25 mouse cellular contexts compared by ENCODE assay signal in genomic region chr8:70100241-70100640, GRCm38 (mm10). TPM values are rescaled to one million over a fixed set of nuclear protein-coding genes. Genes with fewer than 3 reads are reported as not detected.
DNase-seq lines count a peak whose midpoint lies in the region; TF ChIP-seq lines count a peak whose summit lies in the region.
"Had no signal": no experiment of that assay in that cellular context is flagged by ENCODE, and none has a peak within 500 bp of the region (broad histone marks: within the 10 kb centered on the region; RNA-seq: fewer than 3 reads in every experiment).

No protein-coding gene starts in this region.

- peak overlapping the region; percentile 85 for H3K27ac ChIP-seq in layer of hippocampus, adult 2 months
- H3K27ac ChIP-seq in olfactory bulb, adult 2 months (ENCODE audit: insufficient read depth, low read depth, low read length) = peak overlapping the region; percentile 22; the same call in 1 of the 2 replicates
- H3K27ac ChIP-seq: embryonic facial prominence, embryonic 12.5 days; embryonic facial prominence, embryonic 15.5 days; heart, embryonic 15.5 days; hindbrain, embryonic 10.5 days; hindbrain, embryonic 13.5 days had no signal

- peaks cover 15% of the 10 kb centered on the region for H3K4me1 ChIP-seq in olfactory bulb, adult 2 months (ENCODE audit: control insufficient read depth, insufficient read depth, low read length)
- H3K4me1 ChIP-seq: embryonic facial prominence, embryonic 12.5 days; embryonic facial prominence, embryonic 15.5 days; heart, embryonic 15.5 days had no signal

- H3K4me3 ChIP-seq in layer of hippocampus, adult 2 months = no peak overlapping the region
- H3K4me3 ChIP-seq in olfactory bulb, adult 2 months (ENCODE audit: insufficient read depth, low read depth, low read length) = no peak overlapping the region
- H3K4me3 ChIP-seq: embryonic facial prominence, embryonic 12.5 days; embryonic facial prominence, embryonic 15.5 days; heart, embryonic 12.5 days; heart, embryonic 15.5 days; hindbrain, embryonic 10.5 days; hindbrain, embryonic 13.5 days had no signal

- no peak for DNase-seq in layer of hippocampus, adult 2 months (ENCODE audit: low spot score in 2 of 2)
- DNase-seq in layer of hippocampus, adult 9-11 months = no peak
- DNase-seq in right cerebral cortex, adult 18-20 months = peak; percentile 76
- DNase-seq in right cerebral cortex, postnatal 25 days = no peak
- no peak for DNase-seq in cerebellum, postnatal 10 days
- DNase-seq: adrenal gland, adult 2 months; adrenal gland, postnatal 14 days; cerebellum, adult 11-12 months; cerebellum, adult 8-10 months; cerebellum, postnatal 14 days; forebrain, postnatal 0 days; gastrocnemius, postnatal 25 days; heart, adult 18-20 months; heart, postnatal 10 days; heart, postnatal 36 days had no signal

- no peak for TF ChIP-seq CTCF in layer of hippocampus, adult 2 months (conservative IDR thresholded peaks at IDR 0.05)
- no peak for TF ChIP-seq CTCF in olfactory bulb, adult 2 months (IDR thresholded peaks at IDR 0.05; ENCODE audit: insufficient read depth, low read depth, low read length)

- WGBS in olfactory bulb, adult 2 months = 58% methylated on average over 8 of the region's 8 CpGs

- TF ChIP-seq POLR2A in olfactory bulb, adult 2 months (IDR thresholded peaks at IDR 0.05; ENCODE audit: insufficient read depth, low read depth, low read length) = no peak

RNA-seq across cellular contexts. Expression of gene Hapln4, which starts 17.0 kb away (rescaled TPM):
- total RNA-seq in layer of hippocampus, adult 2 months (2021) = 10 to 100 TPM; 89.0 to 99.7 TPM
- not detected in 2 replicates for polyA plus RNA-seq in olfactory bulb, adult 2 months (2012; ENCODE audit: insufficient read depth, insufficient read length, low replicate concordance, missing spikeins)
- total RNA-seq: heart, postnatal 10 days; heart, postnatal 36 days; MEL had no signal
- polyA plus RNA-seq: CD4-positive, CD25-positive, alpha-beta regulatory T cell, adult 4 months had no signal

RNA-seq across cellular contexts. Expression of gene Ncan, which starts 20.4 kb away (rescaled TPM):
- 100 to 1,000 TPM; 146 to 158 TPM for total RNA-seq in layer of hippocampus, adult 2 months (2021)
- polyA plus RNA-seq in olfactory bulb, adult 2 months (2012; ENCODE audit: insufficient read depth, insufficient read length, low replicate concordance, missing spikeins) = 84.7 TPM in 1 of 2 replicates, not detected in the other
- total RNA-seq: MEL had no signal
- polyA plus RNA-seq: C2C12; CD4-positive, CD25-positive, alpha-beta regulatory T cell, adult 4 months had no signal

RNA-seq across cellular contexts. Expression of gene Tm6sf2, which starts 27.5 kb away (rescaled TPM):
- 1 to 10 TPM; 3.1 to 7.4 TPM for total RNA-seq in layer of hippocampus, adult 2 months (2021)
- not detected in 2 replicates for polyA plus RNA-seq in olfactory bulb, adult 2 months (2012; ENCODE audit: insufficient read depth, insufficient read length, low replicate concordance, missing spikeins)

RNA-seq across cellular contexts. Expression of gene Nr2c2ap, which starts 30.9 kb away (rescaled TPM):
- total RNA-seq in layer of hippocampus, adult 2 months (2021) = 10 to 100 TPM; 29.2 to 32.8 TPM
- not detected in 2 replicates for polyA plus RNA-seq in olfactory bulb, adult 2 months (2012; ENCODE audit: insufficient read depth, insufficient read length, low replicate concordance, missing spikeins)

RNA-seq across cellular contexts. Expression of gene Rfxank, which starts 38.7 kb away (rescaled TPM):
- 10 to 100 TPM; 14.2 to 15.7 TPM for total RNA-seq in layer of hippocampus, adult 2 months (2021)
- polyA plus RNA-seq in olfactory bulb, adult 2 months (2012; ENCODE audit: insufficient read depth, insufficient read length, low replicate concordance, missing spikeins) = not detected in 2 replicates
